Mouse (Mus musculus): ENCODE measurements around the gene Erg28.

The Erg28 gene

DNA sequence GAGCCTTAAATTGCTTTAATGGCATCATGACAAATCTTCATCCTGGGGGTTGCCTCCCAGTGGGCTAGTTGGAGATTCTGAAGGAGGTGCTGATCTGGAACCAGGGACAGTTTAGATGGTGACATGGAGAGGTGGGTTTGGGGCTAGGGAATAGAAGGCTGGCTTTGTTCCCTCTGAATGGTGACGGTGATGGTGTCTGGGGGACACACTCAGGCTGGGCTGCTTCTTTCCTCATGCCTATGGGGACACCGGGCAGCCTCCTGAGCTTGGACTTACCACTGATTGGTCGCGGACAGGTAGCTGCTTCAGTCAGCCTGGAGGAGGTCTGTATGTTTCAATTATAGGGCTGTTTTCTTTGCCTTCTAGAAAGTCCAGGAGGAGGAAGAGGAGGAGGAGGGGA is 12.7 kb downstream of the Erg28 start:
- DNase-seq: no peak

- no peak for DNase-seq
Measured at GRCm38 (mm10) chr12:85810959-85811358, 13.4 kb downstream of the Erg28 start.

- DNase-seq: no peak
Measured at GRCm38 (mm10) chr12:85809726-85810125, 14.6 kb downstream of the Erg28 start.

DNA sequence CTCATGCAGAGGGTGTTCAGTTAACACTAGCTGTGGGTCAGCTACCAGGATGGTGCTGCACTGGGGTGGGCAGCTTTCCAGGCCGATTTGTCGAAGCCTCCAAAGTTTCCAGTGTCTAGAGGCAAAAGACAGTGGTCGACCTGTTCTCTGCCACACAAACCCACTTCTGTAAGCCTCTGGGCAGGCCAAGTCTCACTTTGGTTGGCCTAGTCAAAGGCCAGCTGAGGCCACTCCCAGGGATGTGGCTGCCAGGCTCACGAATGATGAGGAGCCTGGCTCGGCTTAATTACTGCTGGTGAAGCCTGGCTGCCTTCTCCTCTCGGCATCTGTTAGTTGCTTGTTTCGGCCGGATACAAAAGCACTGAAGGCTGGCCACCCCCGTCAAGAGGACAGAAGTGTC is 24.3 kb downstream of the Erg28 start:
- DNase-seq: no peak

GRCm38 (mm10) chr12:85795551-85795950 is 28.8 kb downstream of the Erg28 start:
- no peak for DNase-seq

DNA sequence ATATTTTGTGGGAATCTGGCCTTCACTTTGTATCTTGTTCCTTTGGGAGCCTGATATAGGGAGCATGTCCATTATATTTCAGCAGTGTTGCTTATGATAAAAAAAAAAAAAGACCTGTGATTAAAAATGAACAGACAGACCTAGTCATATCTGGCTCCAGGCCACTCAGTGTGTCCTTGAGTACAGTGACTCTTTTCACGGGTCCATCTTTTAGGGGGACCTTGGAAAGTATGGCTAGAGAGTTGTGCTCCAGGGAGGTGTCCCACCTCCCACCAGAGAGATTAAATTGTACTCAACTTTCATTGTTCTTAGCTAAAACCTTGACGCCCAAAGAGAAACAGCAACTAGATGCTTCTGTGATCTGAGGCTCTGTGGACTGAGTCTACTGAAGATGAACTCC is 30.3 kb downstream of the Erg28 start:
- no peak for DNase-seq

DNA sequence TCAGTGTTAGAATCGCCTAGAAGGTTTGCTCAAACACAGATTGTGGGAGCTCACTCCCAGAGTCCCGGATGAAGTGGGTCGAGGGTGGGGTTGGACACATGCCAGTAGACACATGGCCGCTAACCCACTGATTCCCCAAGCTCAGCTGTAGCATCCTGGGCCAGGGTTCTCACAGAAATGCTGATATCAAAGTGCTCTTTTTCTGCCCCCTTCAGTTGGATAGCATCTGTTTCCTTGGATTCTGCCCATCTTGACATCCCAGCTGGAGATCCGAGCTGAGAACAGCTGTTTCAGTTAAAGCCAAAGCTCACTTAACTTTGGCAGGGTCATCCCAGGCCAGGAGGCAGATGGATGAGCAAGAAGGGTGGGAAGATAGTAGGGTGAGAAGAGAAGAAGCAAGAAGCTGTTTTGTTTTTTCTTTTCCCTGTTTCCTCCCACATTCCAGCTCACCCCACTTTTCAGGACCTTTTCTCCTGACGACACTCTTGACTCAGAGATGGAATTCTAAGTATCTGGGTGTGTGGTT is 31.5 kb downstream of the Erg28 start:
- DNase-seq: no peak

DNA sequence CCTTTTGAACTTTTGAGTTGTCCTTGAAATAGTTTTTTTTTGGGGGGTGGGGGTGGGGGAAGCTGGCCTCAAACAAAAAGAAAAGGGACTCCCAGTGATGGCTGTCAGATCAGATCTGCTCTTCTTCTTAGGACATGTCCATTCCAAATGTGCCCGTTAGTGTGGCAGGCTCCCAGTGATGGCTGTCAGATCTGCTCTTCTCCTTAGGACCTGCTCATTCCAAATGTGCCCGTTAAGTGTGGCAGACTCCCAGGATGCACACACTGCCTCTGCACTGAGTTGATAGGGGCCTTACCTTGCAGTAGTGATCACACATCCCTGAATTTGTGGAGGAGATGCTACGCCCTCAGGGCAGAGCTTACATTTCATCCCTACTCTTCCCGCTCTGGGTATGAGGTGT is 32.2 kb downstream of the Erg28 start:
- no peak for DNase-seq

DNA sequence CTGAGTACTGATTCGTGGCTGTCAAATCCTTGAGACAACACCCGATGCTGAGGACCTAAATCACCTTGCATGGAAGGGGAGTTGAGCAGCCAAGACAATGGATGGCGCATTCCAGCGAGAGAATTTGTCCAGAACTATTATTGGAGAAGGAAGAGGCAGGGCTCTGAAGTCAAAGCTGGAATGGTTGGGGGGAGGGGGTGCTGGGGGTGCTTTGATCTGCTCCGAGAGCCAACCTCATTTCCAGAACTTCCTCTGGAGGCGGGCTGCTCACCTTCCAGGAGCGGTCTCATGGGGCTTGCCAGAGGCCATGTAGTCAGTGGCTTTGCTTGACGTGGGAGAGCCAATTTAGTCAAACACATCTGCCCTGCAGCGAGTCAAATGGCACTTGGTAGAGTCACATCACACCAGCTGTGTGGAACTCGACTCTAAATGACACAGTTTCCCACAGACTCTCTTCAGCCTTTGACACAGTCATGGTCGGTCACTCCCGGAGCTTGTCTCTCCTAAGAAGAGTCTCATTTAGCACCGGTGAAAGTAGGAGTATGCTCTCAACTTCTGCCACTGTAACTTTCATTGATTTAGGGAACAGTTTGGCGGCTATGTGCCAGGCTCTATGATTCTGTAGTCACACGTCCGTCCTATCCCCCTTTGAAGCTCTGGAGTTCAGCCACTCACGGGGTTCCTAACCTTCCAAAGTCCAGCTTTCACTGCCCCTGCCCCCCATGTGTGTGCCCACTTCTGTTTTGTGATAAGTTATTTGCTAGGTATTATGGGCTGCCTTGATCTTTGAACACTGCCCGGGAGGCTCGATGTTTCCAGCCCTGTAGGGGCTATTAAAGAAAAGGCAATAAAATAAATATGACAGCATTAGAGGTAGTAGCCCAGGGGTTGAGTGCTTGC is 39.2 kb downstream of the Erg28 start:
- peak; percentile 19 for DNase-seq

DNA sequence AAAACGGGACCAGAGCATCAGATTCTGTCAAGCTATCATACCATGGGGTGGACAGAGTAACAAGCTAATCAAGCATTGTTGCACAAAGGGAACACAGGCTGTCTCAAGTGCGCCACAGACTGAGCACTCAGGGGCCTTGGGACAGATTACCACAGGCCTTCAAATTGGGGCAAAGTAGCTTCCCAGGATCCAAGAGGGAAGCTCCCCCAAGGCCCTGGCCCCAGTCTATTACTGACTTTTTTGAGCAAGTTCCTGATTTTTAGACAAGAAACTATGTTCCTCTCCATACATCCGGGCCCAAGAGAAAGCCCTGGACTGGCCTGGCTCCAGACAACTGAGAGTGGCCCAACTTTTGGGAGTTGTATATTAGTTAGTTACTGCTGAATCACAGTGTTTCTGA is 42.7 kb downstream of the Erg28 start:
- DNase-seq: no peak

- DNase-seq: no peak
Measured at GRCm38 (mm10) chr12:85779707-85780106, 44.6 kb downstream of the Erg28 start.

GRCm38 (mm10) chr12:85778962-85779361 is 45.4 kb downstream of the Erg28 start:
- DNase-seq: no peak

DNA sequence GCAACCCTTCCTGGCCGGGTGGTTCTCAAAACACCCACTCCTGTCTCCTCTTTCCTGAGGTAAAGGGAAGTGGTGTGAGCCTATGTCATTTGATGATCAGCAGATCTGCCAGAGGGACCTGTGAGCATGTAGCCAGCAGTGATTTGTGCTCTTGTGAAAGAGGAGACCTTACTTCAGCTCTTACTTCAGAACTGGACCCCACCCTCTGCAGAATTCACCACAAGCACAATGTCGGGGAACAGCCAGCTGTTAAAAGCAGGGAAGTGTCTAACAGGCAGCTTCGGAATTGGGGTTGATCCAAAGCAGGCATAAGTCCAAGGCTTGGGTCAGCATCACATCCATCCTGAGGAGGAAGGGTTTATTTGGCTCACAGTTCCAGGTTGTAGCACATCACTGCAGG is 53.0 kb downstream of the Erg28 start:
- DNase-seq: no peak

- no peak for DNase-seq
Measured at GRCm38 (mm10) chr12:85767750-85768149, 56.6 kb downstream of the Erg28 start.

GRCm38 (mm10) chr12:85766287-85766686 is 58.1 kb downstream of the Erg28 start:
- no peak for DNase-seq

All from kidney, adult 18-20 months (tissue).